Mouse (Mus musculus): ENCODE measurements at regions not wholly inside any gene's neighbourhood (a gene's known extent, or its start where the extent isn't known, plus 50 kb on each side); places are given as distances from the start of the nearest gene placed in this dataset.

- DNase-seq (ENCODE audit: low read depth, low spot score) (peak; percentile 33), ATAC-seq (peak; percentile 71)
- in situ Hi-C loops (cut with MboI; ENCODE audit: low pct_unique_long_range_greater_than_20kb): no loop called here
- CTCF ChIA-PET: interaction anchor here (0.8 to 1.7 kb wide), 3 partner anchors 10 to 33 kb away, joined by 3 to 5 read pairs (median 3); no protein-coding TSS in a partner anchor
- TF ChIP-seq CTCF (IDR thresholded peaks at IDR 0.05): no peak
- no peaks in the 10 kb centered on the region for H3K27me3 ChIP-seq
- POLR2A ChIA-PET: no interaction called here
Observed at GRCm38 (mm10) chr10:37357304-37358060, 218.8 kb upstream of the Marcks start.

- ChIA-PET POLR2A (no interaction called here), CTCF (no interaction called here)
- DNase-seq (ENCODE audit: low read depth, low spot score) (no peak), ATAC-seq (no peak)
- no peak for TF ChIP-seq CTCF (IDR thresholded peaks at IDR 0.05)
- in situ Hi-C loops (cut with MboI; ENCODE audit: low pct_unique_long_range_greater_than_20kb): no loop called here
- H3K27me3 ChIP-seq: no peaks in the 10 kb centered on the region
Observed at GRCm38 (mm10) chr10:37349261-37349660, 210.5 kb upstream of the Marcks start.

DNA sequence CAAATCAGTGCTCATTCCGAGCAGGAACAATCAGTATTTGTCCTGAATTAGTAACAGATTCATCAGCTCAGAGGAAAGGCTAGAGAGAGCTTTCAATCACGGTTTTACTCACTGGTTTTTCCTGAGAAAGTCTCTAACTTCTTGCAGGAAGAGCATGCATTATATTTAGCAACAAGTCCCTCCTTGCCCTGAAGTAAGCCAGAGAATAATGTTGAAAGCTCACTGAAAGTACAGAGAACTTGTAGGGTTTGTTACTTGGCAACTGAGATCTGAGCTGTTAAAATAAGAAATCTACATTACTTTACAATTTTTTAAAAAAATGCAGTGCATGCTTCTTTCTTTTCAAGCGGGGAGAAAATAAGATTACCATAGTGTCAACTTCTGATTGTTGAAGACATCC, 209.7 kb upstream of the Marcks start:
- DNase-seq (ENCODE audit: low read depth, low spot score): no peak
- CTCF ChIA-PET: no interaction called here
- in situ Hi-C loops (cut with MboI; ENCODE audit: low pct_unique_long_range_greater_than_20kb): no loop called here
- TF ChIP-seq CTCF (IDR thresholded peaks at IDR 0.05): no peak
- POLR2A ChIA-PET: no interaction called here
- ATAC-seq: no peak
- no peaks in the 10 kb centered on the region for H3K27me3 ChIP-seq

DNA sequence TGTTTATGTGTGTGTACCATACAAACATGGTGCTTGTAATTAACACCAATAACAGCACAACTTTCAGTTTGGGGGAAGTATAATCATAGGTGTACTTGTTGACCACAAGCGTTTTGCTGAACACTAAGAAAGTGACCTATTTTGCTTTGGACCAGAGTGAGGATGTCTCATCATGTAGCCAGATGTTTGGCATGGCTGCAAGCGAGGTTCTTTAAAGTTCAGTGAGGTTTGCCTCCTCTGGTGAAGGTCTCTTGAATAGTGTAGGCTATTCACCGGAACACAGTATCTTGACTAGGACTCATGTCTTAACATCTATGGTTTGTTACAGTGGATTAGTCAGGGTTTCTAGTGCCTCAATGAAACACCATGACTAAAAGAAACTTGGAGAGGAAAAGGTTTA, 208.9 kb upstream of the Marcks start:
- ATAC-seq: no peak
- POLR2A ChIA-PET: no interaction called here

GRCm38 (mm10) chr10:37342675-37343074, 204.0 kb upstream of the Marcks start:
- ATAC-seq (no peak), DNase-seq (ENCODE audit: low read depth, low spot score) (no peak)
- no peak for TF ChIP-seq CTCF (IDR thresholded peaks at IDR 0.05)
- ChIA-PET POLR2A (no interaction called here), CTCF (interaction anchor here (0.7 to 1.5 kb wide), 2 partner anchors 9 to 14 kb away, joined by 3 to 4 read pairs; no protein-coding TSS in a partner anchor)
- in situ Hi-C loops (cut with MboI; ENCODE audit: low pct_unique_long_range_greater_than_20kb): no loop called here
- H3K27me3 ChIP-seq: no peaks in the 10 kb centered on the region

More for the DNA sequence above, 208.9 kb upstream of the Marcks start:
- CTCF ChIA-PET: interaction anchor here (1.3 kb wide), 1 partner anchor 15 kb away, joined by 3 read pairs; no protein-coding TSS in a partner anchor
- no peak for DNase-seq (ENCODE audit: low read depth, low spot score)
- no peaks in the 10 kb centered on the region for H3K27me3 ChIP-seq
- no peak for TF ChIP-seq CTCF (IDR thresholded peaks at IDR 0.05)
- in situ Hi-C loops (cut with MboI; ENCODE audit: low pct_unique_long_range_greater_than_20kb): no loop called here

DNA sequence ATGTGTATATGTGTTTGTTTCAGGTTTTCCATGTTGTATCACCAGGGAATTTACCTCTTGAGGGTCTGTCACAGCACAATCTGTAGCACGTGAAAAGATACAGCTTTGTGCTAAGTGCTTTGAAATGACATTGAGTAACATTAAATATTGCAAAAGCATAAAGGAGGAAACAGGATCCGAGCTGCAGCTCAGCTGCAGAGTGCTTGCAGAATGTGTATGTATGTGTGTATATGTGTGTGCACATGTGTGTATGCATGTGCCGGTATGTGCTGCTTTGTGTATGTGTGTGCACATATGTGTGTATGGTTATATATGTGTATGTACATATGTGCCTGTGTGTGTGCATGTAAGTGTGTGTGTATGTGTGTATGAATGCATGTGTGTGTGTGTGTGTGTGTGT, 200.9 kb upstream of the Marcks start:
- TF ChIP-seq CTCF (IDR thresholded peaks at IDR 0.05): no peak
- ATAC-seq (no peak), DNase-seq (ENCODE audit: low read depth, low spot score) (no peak)
- in situ Hi-C loops (cut with MboI; ENCODE audit: low pct_unique_long_range_greater_than_20kb): loop anchor here (5.0 kb wide), 1 partner anchor 202 kb away; the partner anchor contains the start of gene Marcks
- CTCF ChIA-PET: no interaction called here
- no peaks in the 10 kb centered on the region for H3K27me3 ChIP-seq
- POLR2A ChIA-PET: no interaction called here

DNA sequence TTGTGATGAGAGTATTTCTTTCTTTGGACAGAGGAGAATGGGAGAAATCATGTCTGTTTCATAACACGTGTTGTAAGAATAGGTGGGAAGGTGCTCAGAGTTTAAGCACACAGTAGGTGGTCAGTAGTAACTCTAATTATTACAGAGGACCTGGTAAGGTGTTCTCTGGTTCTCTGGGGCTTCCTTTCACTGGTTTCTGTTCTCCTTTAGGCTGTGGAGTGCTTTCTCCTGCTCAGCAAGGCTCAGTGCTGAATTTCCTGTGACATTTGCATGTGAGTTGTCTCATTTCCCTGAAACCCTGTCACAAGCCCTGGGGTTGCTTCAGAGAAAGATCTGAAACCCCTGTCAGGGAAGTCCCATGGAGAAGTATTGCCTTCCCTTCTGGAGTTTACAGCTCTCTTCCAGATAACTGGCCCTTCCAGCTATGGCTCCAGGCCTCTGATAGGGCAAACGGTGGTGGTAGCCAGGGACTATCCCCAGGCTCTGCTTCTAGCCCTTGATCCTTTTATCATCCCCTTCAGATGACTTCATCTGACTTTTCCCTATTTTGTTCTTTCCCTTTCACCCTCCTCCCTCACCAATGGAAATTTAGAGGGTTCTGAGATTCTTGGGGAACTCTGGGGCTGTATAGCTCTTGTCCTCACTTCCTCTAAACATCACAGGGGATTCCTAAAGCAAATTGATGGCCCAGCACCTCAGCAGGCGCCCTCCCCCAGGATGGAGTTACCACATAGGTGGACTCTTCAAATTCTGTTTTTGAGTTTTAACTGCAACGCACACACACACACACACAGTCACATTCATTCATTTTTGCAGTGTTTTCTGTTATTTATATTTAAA, 199.6 kb upstream of the Marcks start:
- no peak for ATAC-seq
- in situ Hi-C loops (cut with MboI; ENCODE audit: low pct_unique_long_range_greater_than_20kb): loop anchor here (5.0 kb wide), 1 partner anchor 201 kb away; the partner anchor contains the start of gene Marcks
- DNase-seq (ENCODE audit: low read depth, low spot score): no peak
- H3K27me3 ChIP-seq: no peaks in the 10 kb centered on the region
- CTCF ChIA-PET: interaction anchor here (1.0 kb wide), 1 partner anchor 12 kb away, joined by 3 read pairs; no protein-coding TSS in a partner anchor
- POLR2A ChIA-PET: interaction anchor here (0.6 kb wide), 1 partner anchor 1079 kb away, joined by 4 read pairs; no protein-coding TSS in a partner anchor
- no peak for TF ChIP-seq CTCF (IDR thresholded peaks at IDR 0.05)

- peak; percentile 77 for ATAC-seq
- peak; percentile 58 for DNase-seq (ENCODE audit: low read depth, low spot score)
- in situ Hi-C loops (cut with MboI; ENCODE audit: low pct_unique_long_range_greater_than_20kb): loop anchor here (5.0 kb wide), 1 partner anchor 200 kb away; the partner anchor contains the start of gene Marcks
- ChIA-PET CTCF (interaction anchor here (1.0 kb wide), 1 partner anchor 13 kb away, joined by 3 read pairs; no protein-coding TSS in a partner anchor), POLR2A (interaction anchor here (0.6 kb wide), 1 partner anchor 1080 kb away, joined by 4 read pairs; no protein-coding TSS in a partner anchor)
- no peaks in the 10 kb centered on the region for H3K27me3 ChIP-seq
- no peak for TF ChIP-seq CTCF (IDR thresholded peaks at IDR 0.05)
Observed at GRCm38 (mm10) chr10:37337172-37337620, 198.5 kb upstream of the Marcks start.

DNA sequence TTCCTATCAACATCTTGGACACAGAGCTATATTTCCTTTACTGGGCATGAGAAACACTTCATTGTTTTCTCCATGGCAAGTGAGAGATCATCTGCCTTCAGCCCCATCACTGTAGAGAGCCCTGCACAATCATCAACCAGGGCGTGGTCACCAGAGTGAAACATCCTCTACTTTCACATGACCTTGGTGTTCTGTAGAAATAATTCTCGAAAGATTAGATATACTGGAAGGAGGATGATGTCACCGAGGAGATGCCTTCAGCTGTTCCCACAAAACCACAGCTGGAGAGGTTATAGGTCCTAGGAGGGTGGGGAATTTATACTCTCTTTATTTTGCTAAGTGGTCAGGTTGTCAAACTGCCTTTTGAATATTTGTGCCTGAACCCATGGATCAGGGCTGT, 196.4 kb upstream of the Marcks start:
- DNase-seq (ENCODE audit: low read depth, low spot score) (no peak), ATAC-seq (peak; percentile 51)
- in situ Hi-C loops (cut with MboI; ENCODE audit: low pct_unique_long_range_greater_than_20kb): loop anchor here (5.0 kb wide), 1 partner anchor 198 kb away; the partner anchor contains the start of gene Marcks
- CTCF ChIA-PET: interaction anchor here (1.1 kb wide), 1 partner anchor 8 kb away, joined by 3 read pairs; no protein-coding TSS in a partner anchor
- no peak for TF ChIP-seq CTCF (IDR thresholded peaks at IDR 0.05)
- POLR2A ChIA-PET: interaction anchor here (1.5 kb wide), 1 partner anchor 12 kb away, joined by 9 read pairs; no protein-coding TSS in a partner anchor
- H3K27me3 ChIP-seq: no peaks in the 10 kb centered on the region

- TF ChIP-seq CTCF (IDR thresholded peaks at IDR 0.05): no peak
- ChIA-PET CTCF (interaction anchor here (1.0 kb wide), 1 partner anchor 10 kb away, joined by 3 read pairs; no protein-coding TSS in a partner anchor), POLR2A (no interaction called here)
- in situ Hi-C loops (cut with MboI; ENCODE audit: low pct_unique_long_range_greater_than_20kb): no loop called here
- ATAC-seq (no peak), DNase-seq (ENCODE audit: low read depth, low spot score) (no peak)
- H3K27me3 ChIP-seq: no peaks in the 10 kb centered on the region
Observed at GRCm38 (mm10) chr10:37326168-37326534, 187.4 kb upstream of the Marcks start.
